Mouse (Mus musculus) thymus, postnatal 10 days (tissue): ENCODE results near the gene Ddx47.
A peak's percentile ranks its signal among the peaks of the same experiment; 100 is the strongest.

Experiments used
- DNase-seq, 2 experiments: peaks; one replicate each; pipeline ENCODE4 v3.0.0; 2021; ENCODE audit warnings: low spot score in 2 of 2

The Ddx47 gene

DNA sequence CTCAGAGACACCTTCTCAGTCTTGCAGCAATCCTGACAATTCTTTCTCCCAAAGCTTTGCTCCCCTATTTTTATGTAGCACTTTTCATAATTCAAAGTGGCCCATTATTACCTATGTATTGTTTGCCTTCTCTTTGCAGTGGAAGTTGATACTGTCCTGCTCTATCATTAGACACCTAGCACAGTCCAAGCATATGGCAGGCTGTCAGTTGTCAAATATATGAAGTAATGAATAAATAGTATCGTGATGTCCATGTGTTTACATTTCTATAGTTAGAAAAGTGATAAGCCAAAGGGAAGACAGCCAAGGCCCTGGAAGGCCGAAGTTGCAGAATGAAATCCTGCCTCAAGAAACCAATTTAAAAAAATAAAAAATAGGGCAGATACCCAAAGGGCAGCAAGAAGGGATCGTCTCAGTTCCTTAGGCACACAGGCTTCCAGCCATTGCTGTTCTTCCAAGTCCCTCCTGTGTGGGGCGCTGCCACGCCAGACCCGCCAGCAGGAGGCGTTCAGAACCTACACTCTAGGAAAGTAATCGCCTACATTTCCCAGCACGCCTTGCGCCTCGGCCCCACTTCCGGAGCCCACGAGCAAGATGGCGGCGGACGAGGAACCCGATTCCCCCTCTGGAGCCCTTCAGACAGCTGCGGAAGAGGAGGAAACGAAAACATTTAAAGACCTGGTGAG, at the start of gene Ddx47:
Gene Ddx47, plus strand, starts transcription at position 565 of the 686 bp plus-strand sequence.
- peak; percentile 90 to 94 for DNase-seq

DNA sequence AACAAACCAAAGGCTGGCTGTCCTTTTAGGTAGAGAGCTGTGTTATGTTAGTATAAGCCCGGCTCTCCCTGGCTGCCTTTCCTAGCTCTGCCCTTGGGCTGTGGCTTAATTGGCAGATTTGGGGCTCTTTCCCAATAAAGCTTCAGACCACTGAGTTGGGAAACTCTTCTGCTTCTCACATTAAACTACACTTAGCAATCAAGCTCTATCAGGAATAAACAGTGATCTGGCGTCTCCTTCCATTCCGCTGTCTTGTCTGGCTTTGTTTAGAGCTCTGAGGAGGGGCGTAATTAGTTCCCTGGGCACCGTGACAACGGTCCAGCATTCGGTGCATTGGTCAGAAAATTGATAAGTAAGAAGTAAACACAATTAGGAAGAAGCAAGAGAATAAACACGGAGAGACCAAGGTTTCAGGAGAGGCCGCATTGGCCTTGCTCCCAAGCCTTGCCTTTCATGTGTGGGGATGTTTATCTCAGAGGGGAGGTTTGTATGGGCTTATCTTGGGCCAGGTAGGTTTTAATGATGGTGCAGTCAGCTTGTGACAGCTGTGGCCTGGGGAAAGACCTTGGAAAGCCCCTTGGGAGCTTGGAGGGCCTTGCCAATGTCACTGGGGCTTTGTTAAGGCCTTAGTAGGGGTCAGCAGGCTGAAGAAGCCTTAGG, 49.4 kb upstream of the Ddx47 start:
- no peak for DNase-seq

DNA sequence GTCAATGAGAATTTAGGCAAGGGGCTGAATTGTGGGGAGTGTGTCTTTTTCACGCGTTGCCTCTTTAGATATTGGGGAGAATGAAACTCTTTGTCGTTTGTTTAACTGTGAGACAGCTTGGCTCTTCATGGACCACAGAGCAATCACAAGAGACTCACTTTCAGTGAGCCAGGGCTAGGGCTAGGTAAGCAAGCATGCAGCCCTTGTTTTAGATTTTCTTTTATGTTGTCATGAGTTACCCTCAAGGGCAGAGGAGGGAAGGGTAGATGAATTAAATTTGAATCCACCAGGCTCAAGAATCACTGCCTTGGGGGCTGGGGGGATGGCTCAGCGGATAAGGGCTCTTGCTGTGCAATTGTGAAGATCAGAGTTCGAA, 48.9 kb upstream of the Ddx47 start:
- DNase-seq, result no peak

DNA sequence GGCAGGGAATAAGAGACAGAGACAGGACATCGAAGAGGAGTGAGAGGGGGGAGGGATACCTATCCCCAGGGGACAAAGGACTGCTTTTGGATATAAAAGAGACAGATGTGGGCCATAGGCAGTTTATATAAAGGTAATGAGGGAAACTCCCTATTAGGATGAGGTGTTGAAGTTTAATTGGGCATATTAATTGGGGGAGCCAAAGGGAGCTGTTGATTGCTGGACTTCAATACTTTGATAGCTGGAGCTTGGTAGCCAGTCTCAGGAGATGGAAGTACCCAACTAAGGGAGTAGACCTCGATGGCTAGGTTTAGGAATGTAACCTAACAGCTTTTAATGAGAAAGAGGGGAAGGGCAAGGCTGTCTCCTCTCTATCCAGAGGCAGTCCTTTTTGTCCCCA, 47.5 kb upstream of the Ddx47 start:
- DNase-seq, result no peak

DNA sequence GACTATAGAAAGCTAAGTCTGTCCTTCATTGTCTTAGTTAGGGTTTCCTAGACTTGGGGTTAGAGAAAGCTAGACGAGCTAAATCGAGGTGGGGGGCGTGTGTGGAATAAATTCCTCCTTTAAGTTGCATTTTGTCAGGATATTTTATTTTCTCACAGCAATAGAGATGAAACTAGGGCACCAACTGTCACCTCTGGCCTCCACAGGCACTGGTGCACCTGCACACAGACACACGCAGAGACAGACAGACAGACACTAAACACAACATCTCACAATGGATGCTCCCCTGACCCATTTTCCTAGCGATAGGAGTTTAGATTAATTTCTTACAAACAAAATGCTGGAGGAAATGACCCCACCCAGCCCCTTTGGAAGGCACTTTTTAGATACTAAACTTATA, 44.7 kb upstream of the Ddx47 start:
- DNase-seq, result peak; percentile 38 to 43

DNA sequence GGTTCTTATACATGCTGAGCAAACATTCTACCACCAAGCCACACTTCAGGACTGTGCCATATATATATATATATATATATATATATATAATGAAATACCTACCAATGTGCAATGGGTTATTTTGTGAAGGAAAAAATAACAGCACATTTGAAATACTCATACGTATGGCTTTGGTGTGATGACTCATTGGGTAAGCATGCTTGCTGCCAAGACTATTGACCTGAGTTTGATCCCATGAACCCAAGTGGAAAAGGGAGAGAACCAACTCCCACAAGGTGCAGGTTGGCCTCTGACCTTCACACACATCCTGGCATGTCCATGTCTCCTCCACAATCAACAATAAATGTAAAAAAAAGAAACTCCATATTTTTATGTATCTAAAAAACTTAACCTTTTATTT, 43.1 kb upstream of the Ddx47 start:
- no peak for DNase-seq

DNA sequence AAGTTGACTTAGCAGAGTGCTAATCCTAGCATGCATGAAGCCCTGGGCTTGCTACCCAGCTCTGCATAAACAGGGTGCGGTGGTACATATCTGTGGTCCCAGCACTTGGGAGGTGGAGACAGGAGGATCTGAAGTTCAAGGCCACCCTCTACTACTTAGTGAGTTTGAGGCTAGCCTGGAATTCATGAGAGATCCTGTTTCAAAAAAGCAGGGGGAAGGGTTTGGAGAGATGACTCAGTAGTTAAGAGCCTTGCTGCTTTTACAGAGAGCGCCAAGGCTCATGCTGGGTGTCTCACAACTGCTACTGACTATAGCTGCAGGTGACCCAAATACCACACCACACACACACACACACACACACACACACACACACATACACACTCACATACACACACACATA, 41.9 kb upstream of the Ddx47 start:
- DNase-seq, result no peak

DNA sequence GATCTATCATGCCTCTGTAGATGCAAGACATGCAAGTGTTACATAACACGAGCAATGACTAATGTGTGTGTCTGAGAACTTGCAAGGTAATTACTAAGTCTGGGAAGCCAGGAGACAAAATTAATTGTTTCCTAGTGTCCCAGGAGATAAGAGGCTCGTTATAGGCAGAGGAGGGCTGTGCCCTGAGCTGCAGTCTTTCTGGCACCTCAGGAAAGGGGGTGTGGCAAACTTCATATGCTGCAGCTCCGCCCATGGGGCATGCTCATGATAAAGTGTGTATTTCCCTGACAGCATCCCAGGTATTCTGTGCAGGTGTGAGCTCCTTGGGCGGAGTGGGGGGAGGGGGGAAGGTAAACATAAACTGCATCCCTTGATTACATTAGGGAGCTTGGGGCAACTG, 39.3 kb upstream of the Ddx47 start:
- no peak for DNase-seq

DNA sequence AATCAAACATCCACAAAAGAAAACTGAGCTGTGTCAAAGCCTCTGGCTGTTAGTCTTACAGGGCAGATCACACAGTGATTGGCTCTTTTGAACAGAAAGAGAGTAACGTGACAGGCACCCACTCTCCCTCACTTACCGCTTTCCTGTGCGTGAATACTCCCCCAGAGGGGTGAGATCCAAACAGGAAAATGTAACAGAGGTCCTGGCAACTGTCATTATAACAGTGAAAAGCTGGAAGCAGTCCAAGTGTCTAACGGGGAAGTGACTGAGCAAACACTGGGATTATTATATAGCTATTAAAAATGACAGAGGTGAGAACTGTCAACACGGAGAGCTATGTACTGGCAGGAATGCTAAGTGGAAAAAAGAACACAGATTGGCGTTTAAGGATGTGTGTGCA, 34.8 kb upstream of the Ddx47 start:
- no peak for DNase-seq

DNA sequence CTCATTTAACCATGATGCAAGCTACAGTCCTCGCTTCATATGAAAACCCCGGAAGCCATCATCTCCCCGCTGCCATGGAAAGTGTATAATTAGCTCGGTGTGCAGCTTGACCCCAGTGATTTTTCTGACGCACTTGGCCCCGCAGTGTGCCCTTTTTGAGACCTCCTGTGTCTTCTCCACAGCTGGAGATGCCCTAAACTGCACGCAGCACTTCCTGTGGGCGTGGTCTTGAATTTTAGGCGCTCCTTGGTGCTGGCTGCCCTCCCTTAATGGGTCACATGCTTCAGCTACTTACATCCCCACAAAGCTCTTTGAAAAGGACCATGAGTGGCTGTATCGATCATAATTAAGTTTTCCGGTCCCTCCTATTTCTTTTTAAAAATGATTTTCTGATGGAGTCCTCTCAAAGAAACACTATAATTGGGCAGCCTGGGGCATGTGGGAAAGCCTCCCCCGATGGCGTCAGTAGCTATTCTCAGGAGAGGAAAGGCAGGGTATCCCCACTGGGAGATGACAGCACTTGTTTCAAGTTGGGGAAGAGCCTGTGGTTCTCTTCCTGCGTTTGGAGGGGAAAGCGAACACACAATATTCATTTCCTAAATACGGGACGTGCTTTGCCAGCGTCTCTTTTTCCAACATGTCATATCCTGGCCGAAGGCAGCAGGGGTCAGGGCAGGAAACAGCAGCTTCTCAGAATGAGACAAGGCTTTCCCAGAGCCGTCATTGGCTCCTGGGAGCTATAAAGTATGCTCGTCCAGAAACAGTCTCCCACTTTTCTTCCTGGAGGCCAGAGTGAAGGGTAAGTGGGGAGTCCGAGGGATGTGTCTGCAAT, 30.0 kb upstream of the Ddx47 start, which contains the start of gene Apold1:
Gene Apold1, plus strand, starts transcription at position 488 of the 832 bp plus-strand sequence.
- DNase-seq, result peak; percentile 65 to 66

DNA sequence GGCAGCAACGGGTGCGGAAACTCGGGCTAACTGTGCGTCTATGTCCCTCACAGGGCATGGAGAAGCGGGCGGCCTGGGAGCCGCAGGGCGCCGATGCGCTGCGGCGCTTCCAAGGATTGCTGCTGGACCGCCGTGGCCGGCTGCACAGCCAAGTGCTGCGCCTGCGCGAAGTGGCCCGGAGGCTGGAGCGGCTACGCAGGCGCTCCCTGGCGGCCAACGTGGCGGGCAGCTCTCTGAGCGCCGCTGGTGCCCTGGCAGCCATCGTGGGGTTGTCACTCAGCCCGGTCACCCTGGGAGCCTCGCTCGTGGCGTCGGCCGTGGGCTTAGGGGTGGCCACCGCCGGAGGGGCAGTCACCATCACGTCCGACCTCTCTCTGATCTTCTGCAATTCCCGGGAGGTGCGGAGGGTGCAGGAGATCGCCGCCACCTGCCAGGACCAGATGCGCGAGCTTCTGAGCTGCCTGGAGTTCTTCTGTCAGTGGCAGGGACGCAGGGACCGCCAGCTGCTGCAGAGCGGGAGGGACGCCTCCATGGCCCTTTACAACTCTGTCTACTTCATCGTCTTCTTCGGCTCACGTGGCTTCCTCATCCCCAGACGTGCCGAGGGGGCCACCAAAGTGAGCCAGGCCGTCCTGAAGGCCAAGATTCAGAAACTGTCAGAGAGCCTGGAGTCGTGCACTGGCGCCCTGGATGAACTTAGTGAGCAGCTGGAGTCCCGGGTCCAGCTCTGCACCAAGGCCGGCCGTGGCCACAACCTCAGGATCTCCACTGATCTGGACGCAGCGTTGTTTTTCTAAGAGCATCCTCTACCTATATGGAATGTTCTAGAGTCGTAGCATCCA, 27.7 kb upstream of the Ddx47 start:
- DNase-seq, result peak; percentile 72 to 84

DNA sequence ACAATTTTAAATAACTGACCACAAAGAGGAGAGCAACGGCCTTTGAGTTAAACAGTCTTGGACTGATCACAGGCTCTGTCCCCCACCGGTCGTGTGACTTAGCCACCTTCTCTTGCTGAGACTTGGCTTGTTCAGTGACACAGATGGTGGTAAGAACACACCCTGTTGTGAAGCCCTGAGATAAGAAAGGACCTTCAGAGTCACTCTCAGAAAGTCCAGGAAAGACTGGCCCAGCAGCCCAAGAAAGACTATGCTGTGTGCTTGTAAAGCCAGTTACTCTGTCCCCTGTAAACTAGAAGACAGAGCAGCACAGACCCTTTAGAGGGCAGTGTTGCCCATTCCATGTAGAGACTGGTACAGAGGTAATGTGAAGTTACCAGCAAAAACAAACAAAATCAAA, 26.7 kb upstream of the Ddx47 start:
- DNase-seq, result peak; percentile 27 to 35

DNA sequence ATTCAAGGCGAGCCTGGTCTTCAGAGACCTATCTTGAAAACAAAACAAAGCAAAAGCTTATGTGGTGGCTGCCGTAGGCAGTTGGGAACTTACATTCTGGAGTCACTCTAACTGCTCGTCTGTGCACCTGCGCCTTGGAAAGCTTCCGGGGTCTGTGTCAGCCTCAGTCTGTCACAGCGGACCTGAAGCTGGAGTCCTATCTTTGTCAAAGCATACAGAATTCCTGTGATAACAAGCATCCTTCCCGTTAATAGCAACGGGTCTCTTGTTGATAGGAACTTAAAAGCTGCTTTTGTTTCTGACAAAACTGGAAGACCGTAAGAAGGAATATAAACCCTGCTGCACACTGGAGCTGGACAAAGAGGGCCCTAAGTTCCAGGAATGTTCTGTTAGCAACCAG, 23.0 kb upstream of the Ddx47 start:
- DNase-seq, result no peak

DNA sequence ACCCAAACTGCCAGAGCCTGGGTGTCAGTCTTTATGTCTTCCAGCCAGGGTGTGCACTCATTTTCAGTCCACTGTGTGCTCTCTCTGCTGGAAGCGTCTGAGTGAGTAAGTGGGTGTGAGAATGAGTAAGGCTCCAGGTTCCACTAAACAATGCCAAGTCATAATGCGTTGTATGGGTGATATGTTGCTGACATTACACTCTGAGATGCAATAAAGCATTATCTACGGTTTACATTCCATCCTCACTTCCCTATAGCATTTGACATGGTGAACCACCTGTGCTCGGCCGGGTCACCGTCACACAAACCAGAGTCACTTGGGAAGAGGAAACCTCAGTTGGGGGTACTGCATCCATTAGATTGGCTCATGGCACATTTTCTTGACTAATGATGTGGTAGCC, 20.7 kb upstream of the Ddx47 start:
- DNase-seq, result no peak

DNA sequence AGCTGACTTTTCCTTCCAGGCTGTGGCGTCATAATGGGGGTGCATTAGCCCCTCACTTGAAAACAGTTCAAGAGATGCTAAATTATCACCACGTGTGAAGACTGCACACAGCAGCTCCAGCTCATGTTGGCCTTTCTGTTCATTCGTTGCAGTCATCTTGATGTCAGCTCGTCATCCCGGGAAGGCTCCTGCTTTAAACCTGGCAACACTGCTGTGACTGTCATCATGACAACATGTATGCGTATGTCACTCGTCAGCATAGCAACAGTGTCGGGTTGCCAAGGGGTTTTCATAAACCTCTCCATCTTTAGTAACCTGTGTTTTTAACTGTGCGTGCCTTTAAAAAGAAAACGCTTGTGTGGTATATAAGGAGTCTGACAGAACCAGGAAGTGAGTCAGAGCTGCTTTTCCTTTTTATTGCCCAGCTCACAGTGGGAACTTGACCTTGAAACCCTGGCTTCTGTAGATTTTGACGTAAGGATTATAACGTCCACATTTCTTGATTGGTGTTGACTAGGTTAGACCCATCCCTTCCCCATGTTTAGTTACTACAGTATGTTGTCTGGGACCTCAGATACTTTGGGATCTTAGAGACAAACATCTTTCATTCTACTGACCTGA, 17.3 kb upstream of the Ddx47 start:
- DNase-seq, result no peak

DNA sequence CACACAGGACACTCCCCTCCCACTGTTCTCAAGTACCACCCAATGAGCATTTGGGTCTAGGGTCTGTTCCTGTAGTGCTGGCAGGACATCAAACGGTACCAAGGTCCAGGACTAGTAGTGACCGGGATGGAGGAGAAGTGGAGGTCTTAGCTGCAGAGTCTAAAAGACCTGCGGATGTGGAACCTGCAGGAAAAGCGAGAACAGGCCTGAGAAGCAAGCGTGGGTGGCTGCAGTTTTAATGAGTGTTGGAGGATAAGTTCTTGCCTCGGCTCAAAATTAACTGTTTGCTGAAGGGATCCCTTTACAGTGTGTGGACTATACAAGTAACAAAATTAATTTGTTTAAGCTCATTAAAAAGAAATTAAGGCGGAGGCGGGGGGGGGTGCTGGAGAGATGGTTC, 16.4 kb upstream of the Ddx47 start:
- no peak for DNase-seq

DNA sequence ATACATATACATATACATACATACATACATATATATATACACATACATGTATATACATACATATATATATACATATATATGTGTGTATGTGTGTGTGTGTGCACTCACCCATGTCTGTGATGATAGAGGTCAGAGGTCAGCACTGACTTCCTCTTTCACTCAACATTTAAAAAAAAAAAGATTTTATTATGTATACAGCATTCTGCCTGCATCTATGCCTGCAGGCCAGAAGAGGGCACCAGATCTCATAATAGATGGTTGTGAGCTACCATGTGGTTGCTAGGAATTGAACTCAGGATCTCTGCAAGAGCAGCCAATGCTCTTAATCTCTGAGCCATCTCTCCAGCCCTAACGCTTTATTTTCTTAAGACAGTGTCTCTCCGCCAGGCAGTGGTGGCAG, 14.5 kb upstream of the Ddx47 start:
- peak in 1 of 2 experiments; percentile 23 for DNase-seq

DNA sequence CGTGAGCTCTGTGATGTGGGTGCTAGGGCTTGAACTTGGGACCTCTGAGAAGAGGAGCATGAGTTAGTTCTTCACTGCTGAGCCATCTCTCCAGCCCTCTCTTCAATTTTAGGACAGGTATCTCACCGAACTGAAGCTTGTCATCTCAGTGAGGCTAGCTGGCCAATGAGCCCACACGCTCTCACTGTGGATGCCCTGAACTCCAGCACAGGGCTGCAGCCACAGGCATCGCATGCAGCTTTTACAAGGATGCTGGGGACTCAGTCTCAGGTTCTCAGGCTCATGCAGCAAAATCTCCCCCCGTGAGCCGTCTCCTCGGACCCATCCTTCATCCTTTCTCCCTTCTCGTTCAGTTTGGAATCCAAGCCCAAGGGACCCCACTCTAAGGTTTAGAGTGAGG, 13.3 kb upstream of the Ddx47 start:
- DNase-seq, result no peak

DNA sequence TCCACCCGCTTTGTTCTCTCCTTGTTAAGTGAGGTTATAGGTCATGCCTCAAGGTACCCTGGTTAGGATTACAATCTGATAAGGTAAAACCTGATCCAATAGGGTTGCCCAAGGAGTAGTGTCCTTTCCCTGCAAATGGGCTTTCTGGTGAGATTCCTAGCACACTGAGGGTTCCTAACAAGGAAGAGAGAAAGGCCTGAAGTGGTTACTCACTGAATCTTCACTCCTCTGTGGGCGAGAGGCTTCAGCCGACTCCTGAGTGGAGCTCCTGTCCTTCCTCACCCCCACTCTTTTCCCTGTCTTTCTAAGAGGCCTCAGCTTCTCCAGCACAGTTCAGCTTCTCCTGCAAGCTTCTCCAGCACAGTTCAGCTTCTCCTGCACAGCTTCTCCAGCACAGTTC, 12.6 kb upstream of the Ddx47 start:
- DNase-seq, result no peak

DNA sequence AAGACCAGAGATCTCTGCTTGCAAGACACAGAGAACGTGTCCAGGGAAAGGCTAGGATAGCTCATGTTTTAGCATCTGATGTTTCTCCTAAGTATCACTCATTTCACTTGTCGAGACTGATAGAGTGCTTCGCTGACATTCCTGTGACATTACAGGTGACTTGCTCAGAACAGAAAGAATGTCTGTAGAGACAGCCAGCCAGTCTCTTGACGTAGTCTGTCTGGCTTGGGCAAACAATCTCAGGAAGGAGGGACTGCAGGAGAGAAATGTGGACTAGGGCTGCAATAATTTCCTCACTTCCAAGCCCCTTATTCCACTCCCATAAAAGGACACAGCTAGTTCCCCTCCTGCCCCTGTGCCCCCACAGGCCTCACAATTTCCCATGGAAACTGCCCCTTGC, 11.1 kb upstream of the Ddx47 start:
- DNase-seq, result no peak

DNA sequence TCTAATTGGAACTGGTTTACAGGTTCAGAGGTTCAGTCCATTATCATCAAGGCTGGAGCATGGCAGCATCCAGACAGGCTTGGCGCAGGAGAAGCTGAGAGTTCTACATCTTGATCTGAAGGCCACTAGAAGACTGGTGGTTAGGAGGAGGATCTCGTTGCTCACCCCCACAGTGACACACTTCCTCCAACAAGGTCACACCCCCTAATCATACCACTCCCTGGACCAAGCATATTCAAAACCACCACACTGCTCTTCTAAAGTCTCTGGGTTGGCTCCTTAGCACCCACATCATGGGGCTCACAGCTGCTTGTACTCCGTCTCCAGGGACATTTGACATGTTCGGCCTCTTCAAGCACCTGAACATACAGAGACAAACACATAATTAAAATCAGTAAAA, 9.4 kb upstream of the Ddx47 start:
- no peak for DNase-seq
